Comparison of ENCODE assay signal across 12 mouse cellular contexts in the genomic region with DNA sequence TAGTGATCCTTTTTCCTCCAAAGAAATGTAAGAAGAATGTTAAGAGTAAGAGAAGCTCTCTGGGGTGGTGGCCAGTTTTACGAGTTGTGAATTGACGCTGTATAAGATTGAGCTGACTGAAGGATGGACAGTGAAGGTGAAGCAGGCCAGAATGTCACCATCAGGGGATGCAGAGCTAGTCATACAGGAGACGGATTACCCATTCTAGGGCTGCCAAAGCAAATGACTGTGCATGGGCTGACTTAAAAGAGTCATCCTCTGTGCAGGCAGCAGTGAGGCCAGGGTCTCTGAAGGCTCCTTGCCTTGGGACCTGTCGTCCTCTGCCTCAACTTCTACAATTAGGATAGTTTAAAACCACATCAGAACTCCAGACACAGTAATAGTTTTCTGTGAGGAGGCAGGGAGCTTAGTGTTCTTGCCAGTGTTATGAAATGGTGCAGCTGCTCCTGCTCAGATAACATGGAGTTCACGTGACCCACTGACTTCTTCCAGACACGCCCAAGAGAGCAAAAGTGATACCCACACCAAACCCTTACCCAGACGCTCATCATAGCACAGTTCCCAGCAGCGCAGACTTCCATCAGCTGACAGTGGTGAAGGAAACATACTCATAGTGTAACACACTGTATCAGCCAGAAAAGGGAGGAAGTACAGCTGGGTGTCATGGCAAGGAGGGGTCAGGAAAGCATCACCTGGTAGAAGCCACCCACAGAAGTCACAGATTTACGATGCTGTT. TPM values are rescaled to one million over a fixed set of nuclear protein-coding genes. Genes with fewer than 3 reads are reported as not detected.
DNase-seq lines count a peak whose midpoint lies in the region; ATAC-seq and TF ChIP-seq lines count a peak whose summit lies in the region.
"Had no signal": no experiment of that assay in that cellular context is flagged by ENCODE, and none has a peak within 500 bp of the region (broad histone marks: within the 10 kb centered on the region; RNA-seq: fewer than 3 reads in every experiment).

No protein-coding gene starts in this region.

- intact Hi-C loops in left cerebral cortex, adult 2 months (cut with DNase I): no loop called here

- H3K36me3 ChIP-seq in limb, embryonic 13.5 days: peaks cover 54% of the 10 kb centered on the region
- H3K36me3 ChIP-seq in limb, embryonic 10.5 days: peaks cover 67% of the 10 kb centered on the region

- DNase-seq in limb, embryonic 10.5 days (ENCODE audit: low spot score): no peak
- DNase-seq in c-Kit-negative CD71-positive TER-119-positive erythroid progenitor cells, embryonic 14.5 days (ENCODE audit: low read depth, low spot score): peak; percentile 16
- DNase-seq in heart, postnatal 4 days: peak; percentile 17
- no peak for DNase-seq in left cerebral cortex, adult 11 months (ENCODE audit: low spot score)
- DNase-seq in left cerebral cortex, adult 2 months (ENCODE audit: extremely low spot score in 1 of 2, low spot score in 2 of 2): no peak
- no peak for DNase-seq in adrenal gland, adult 2 months
- DNase-seq: cerebellum, postnatal 36 days; thymus, adult 18-20 months had no signal

- no peak for TF ChIP-seq CTCF in left cerebral cortex, adult 2 months (IDR thresholded peaks at IDR 0.05)

- H3K4me3 ChIP-seq in limb, embryonic 13.5 days: no peak overlapping the region
- no peak overlapping the region for H3K4me3 ChIP-seq in limb, embryonic 10.5 days
- no peak overlapping the region for H3K4me3 ChIP-seq in left cerebral cortex, adult 2 months
- H3K4me3 ChIP-seq: forebrain, embryonic 15.5 days; hindbrain, embryonic 13.5 days had no signal

- no peaks in the 10 kb centered on the region for H3K27me3 ChIP-seq in limb, embryonic 13.5 days
- no peaks in the 10 kb centered on the region for H3K27me3 ChIP-seq in limb, embryonic 10.5 days (ENCODE audit: low read depth, poor library complexity, severe bottlenecking)
- H3K27me3 ChIP-seq: forebrain, embryonic 15.5 days; hindbrain, embryonic 13.5 days had no signal

- WGBS in limb, embryonic 13.5 days: 86% methylated on average over 9 of the region's 9 CpGs
- WGBS in limb, embryonic 10.5 days: 90% methylated on average over 9 of the region's 9 CpGs

- H3K9me3 ChIP-seq in limb, embryonic 13.5 days: no peaks in the 10 kb centered on the region
- no peaks in the 10 kb centered on the region for H3K9me3 ChIP-seq in limb, embryonic 10.5 days (replicated peaks)
- H3K9me3 ChIP-seq: forebrain, embryonic 15.5 days; hindbrain, embryonic 13.5 days had no signal

- H3K4me1 ChIP-seq in limb, embryonic 13.5 days: no peaks in the 10 kb centered on the region
- H3K4me1 ChIP-seq in limb, embryonic 10.5 days: no peaks in the 10 kb centered on the region
- H3K4me1 ChIP-seq: forebrain, embryonic 15.5 days; hindbrain, embryonic 13.5 days had no signal

- ATAC-seq in limb, embryonic 13.5 days (ENCODE audit: low FRiP score, low read depth): 0 out of 2 replicates have a peak, but pooled peaks have one; percentile 40
- peak; percentile 93 for ATAC-seq in megakaryocyte-erythroid progenitor cell, adult 5-6 weeks (replicated peaks; ENCODE audit: low FRiP score, low TSS enrichment, poor library complexity, severe bottlenecking)
- ATAC-seq: forebrain, embryonic 15.5 days had no signal

- no peak overlapping the region for H3K27ac ChIP-seq in limb, embryonic 13.5 days
- no peak overlapping the region for H3K27ac ChIP-seq in limb, embryonic 10.5 days
- no peak overlapping the region for H3K27ac ChIP-seq in left cerebral cortex, adult 2 months
- H3K27ac ChIP-seq: forebrain, embryonic 15.5 days; hindbrain, embryonic 13.5 days had no signal

- no peak overlapping the region for H3K9ac ChIP-seq in limb, embryonic 13.5 days
- H3K9ac ChIP-seq: forebrain, embryonic 15.5 days; hindbrain, embryonic 13.5 days had no signal

- no peak overlapping the region for H3K4me2 ChIP-seq in limb, embryonic 13.5 days (replicated peaks)
- H3K4me2 ChIP-seq: forebrain, embryonic 15.5 days; hindbrain, embryonic 13.5 days had no signal

RNA-seq across cellular contexts. Expression of gene Ugp2, which starts 56.9 kb away (rescaled TPM):
- 101 and 109 TPM in 2 replicates for polyA plus RNA-seq in limb, embryonic 13.5 days (2015; fragmentation: Nextera tagmentation; extraction: Ambion mirVana)
- 45.3 and 55.7 TPM in 2 replicates for polyA plus RNA-seq in limb, embryonic 10.5 days (2016; fragmentation: Nextera tagmentation; extraction: Ambion mirVana)
- total RNA-seq in heart, postnatal 4 days (2021): 100 to 1,000 TPM; 216 to 221 TPM
- total RNA-seq in megakaryocyte-erythroid progenitor cell, adult 5-6 weeks (2014; fragmentation: Nextera tagmentation): 13.8 and 24.6 TPM in 2 replicates
- total RNA-seq in megakaryocyte-erythroid progenitor cell, adult 5-6 weeks (2017): 14.1 and 25.9 TPM in 2 replicates
- 10 to 100 TPM; 69.0 to 76.3 TPM for total RNA-seq in left cerebral cortex, adult 2 months (2021)
- total RNA-seq in adrenal gland, adult 2 months (2021): 10 to 100 TPM; 66.2 to 84.6 TPM
- polyA plus RNA-seq in adrenal gland, adult 2 months (2012; rRNA removed): 0.60 and 1.1 TPM in 2 replicates

Comparison
In these comparisons a context has a peak if more than half of its experiments do, and no peak if none do; other contexts are left out.
1. DNase-seq: peak in c-Kit-negative CD71-positive TER-119-positive erythroid progenitor cells, embryonic 14.5 days (single experiment) and heart, postnatal 4 days (single experiment); none in limb, embryonic 10.5 days (single experiment), left cerebral cortex, adult 11 months (single experiment), left cerebral cortex, adult 2 months (0 of 2) and adrenal gland, adult 2 months (single experiment).